Mouse (Mus musculus): ENCODE data around the gene Lancl1.

DNA sequence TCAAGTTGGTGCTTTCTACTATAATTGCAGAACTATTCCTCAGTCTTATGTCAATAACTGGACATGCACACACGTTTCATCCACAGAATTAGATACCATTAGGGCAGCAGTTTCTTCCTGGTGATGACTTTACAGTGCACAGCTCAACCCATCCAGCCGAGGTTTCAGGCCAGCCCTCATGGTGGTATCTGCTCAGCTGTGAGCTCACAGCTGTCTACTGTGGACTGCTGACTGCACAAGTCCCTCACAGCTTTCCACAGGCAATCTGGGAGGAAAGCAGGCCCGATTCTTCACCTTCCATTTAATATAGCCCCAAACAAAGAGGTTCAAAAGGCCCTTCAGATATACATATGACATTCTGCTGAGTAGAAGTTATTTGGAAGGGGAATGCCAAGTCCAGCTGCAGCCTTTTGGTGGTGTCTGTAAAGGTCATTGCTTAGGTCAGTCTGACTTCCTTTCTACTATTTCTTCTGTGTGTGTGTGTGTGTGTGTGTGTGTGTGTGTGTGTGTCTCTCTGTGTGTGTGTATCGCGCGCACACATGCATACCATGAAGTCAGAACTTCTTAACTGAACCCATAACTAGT lies 11.7 kb downstream of the Lancl1 start:
- TF ChIP-seq CTCF (IDR thresholded peaks at IDR 0.05; ENCODE audit: low read depth, low read length) (no peak), POLR2A (IDR thresholded peaks at IDR 0.05; ENCODE audit: extremely low read depth, insufficient read depth, low read length) (no peak)
